Mouse (Mus musculus) frontal cortex, postnatal 36 days (tissue): ENCODE data around the gene Csf2rb2.
"Not testable (repeated sequence)": the region's sequence is repeated elsewhere in the genome, so short reads cannot be mapped to it uniquely, and the experiment has no call there.

Source experiments
- DNase-seq, 2 experiments: peaks; one replicate each; pipeline ENCODE4 v3.0.0; 2022; ENCODE audit warnings: low spot score in 2 of 2

Csf2rb2 gene

GRCm38 (mm10) chr15:78318338-78319171 is 13.0 kb upstream of the Csf2rb2 start:
- not testable (repeated sequence) for DNase-seq

- DNase-seq: not testable (repeated sequence)
Measured at GRCm38 (mm10) chr15:78313659-78314058, 8.1 kb upstream of the Csf2rb2 start.

GRCm38 (mm10) chr15:78312421-78313233 is 7.1 kb upstream of the Csf2rb2 start:
- not testable (repeated sequence) for DNase-seq

GRCm38 (mm10) chr15:78310971-78311370 is 5.5 kb upstream of the Csf2rb2 start:
- no peak for DNase-seq

GRCm38 (mm10) chr15:78309865-78310264 is 4.3 kb upstream of the Csf2rb2 start:
- DNase-seq: no peak

GRCm38 (mm10) chr15:78303665-78304233 is 1.8 kb downstream of the Csf2rb2 start:
- no peak for DNase-seq

GRCm38 (mm10) chr15:78302718-78303117 is 2.8 kb downstream of the Csf2rb2 start:
- no peak for DNase-seq

- no peak for DNase-seq
Measured at GRCm38 (mm10) chr15:78300773-78301172, 4.7 kb downstream of the Csf2rb2 start.

- no peak for DNase-seq
Measured at GRCm38 (mm10) chr15:78299641-78300040, 5.9 kb downstream of the Csf2rb2 start.

- no peak for DNase-seq
Measured at GRCm38 (mm10) chr15:78298558-78298957, 7.0 kb downstream of the Csf2rb2 start.

GRCm38 (mm10) chr15:78293716-78294115 is 11.8 kb downstream of the Csf2rb2 start:
- DNase-seq: no peak

GRCm38 (mm10) chr15:78293228-78293627 is 12.3 kb downstream of the Csf2rb2 start:
- DNase-seq: not testable (repeated sequence)

- not testable (repeated sequence) for DNase-seq
Measured at GRCm38 (mm10) chr15:78289775-78290174, 15.7 kb downstream of the Csf2rb2 start.

- no peak for DNase-seq
Measured at GRCm38 (mm10) chr15:78287941-78288340, 17.6 kb downstream of the Csf2rb2 start.

GRCm38 (mm10) chr15:78278308-78278707 is 27.2 kb downstream of the Csf2rb2 start:
- DNase-seq: no peak

GRCm38 (mm10) chr15:78271208-78271607 is 34.3 kb downstream of the Csf2rb2 start:
- DNase-seq: no peak

- DNase-seq: peak in 1 of 2 experiments; percentile 14
Measured at GRCm38 (mm10) chr15:78267865-78268264, 37.7 kb downstream of the Csf2rb2 start.

- no peak for DNase-seq
Measured at GRCm38 (mm10) chr15:78267441-78267840, 38.1 kb downstream of the Csf2rb2 start.

- no peak for DNase-seq
Measured at GRCm38 (mm10) chr15:78263286-78263685, 42.2 kb downstream of the Csf2rb2 start.

GRCm38 (mm10) chr15:78260668-78261333 is 44.7 kb downstream of the Csf2rb2 start:
- DNase-seq: no peak

GRCm38 (mm10) chr15:78258246-78258865 is 47.2 kb downstream of the Csf2rb2 start:
- DNase-seq: no peak
